Mouse (Mus musculus): ENCODE data around the gene Olfr585. TPM values are rescaled to one million over a fixed set of nuclear protein-coding genes. Genes with fewer than 3 reads are reported as not detected.

The Olfr585 gene
- polyA plus RNA-seq (2012; rRNA removed) = not detected in 2 replicates

- Histone ChIP-seq H3K4me3 (ENCODE audit: extremely low read depth, insufficient read depth, insufficient read length) (no peak within 1 kb of the TSS), H3K4me1 (ENCODE audit: control insufficient read depth, insufficient read depth, insufficient read length) (no peaks in the 10 kb centered on the region), H3K36me3 (ENCODE audit: control insufficient read depth, insufficient read depth, low read length) (no peaks in the 10 kb centered on the region), H3K27ac (ENCODE audit: insufficient read depth, low read length) (no peak within 1 kb of the TSS), H3K27me3 (ENCODE audit: control insufficient read depth, insufficient read depth, low read length) (no peaks in the 10 kb centered on the region)
- no peak for DNase-seq (ENCODE audit: low read depth in 1 of 2, low spot score in 2 of 2)
- TF ChIP-seq CTCF (IDR thresholded peaks at IDR 0.05; ENCODE audit: extremely low read depth, insufficient read depth, insufficient read length, insufficient replicate concordance) (no peak), POLR2A (IDR thresholded peaks at IDR 0.05; ENCODE audit: low read depth, low read length) (no peak)
- 90% methylated on average over 1 of the region's 1 CpGs for WGBS
These were observed at the start of gene Olfr585 for GRCm38 (mm10) chr7:103097420-103097819. Olfr585 (plus strand) TSS chr7:103097720.

GRCm38 (mm10) chr7:103051000-103051399 lies 46.5 kb upstream of the Olfr585 start, which contains the start of gene Olfr583:
Olfr583 (plus strand) TSS chr7:103051300.
- Histone ChIP-seq H3K36me3 (ENCODE audit: control insufficient read depth, insufficient read depth, low read length) (no peaks in the 10 kb centered on the region), H3K4me1 (ENCODE audit: control insufficient read depth, insufficient read depth, insufficient read length) (no peaks in the 10 kb centered on the region), H3K27me3 (ENCODE audit: control insufficient read depth, insufficient read depth, low read length) (no peaks in the 10 kb centered on the region), H3K27ac (ENCODE audit: insufficient read depth, low read length) (no peak within 1 kb of the TSS), H3K4me3 (ENCODE audit: extremely low read depth, insufficient read depth, insufficient read length) (no peak within 1 kb of the TSS)
- TF ChIP-seq CTCF (IDR thresholded peaks at IDR 0.05; ENCODE audit: extremely low read depth, insufficient read depth, insufficient read length, insufficient replicate concordance) (no peak), POLR2A (IDR thresholded peaks at IDR 0.05; ENCODE audit: low read depth, low read length) (no peak)
- 94% methylated on average over 1 of the region's 1 CpGs for WGBS
- no peak for DNase-seq (ENCODE audit: low read depth in 1 of 2, low spot score in 2 of 2)

GRCm38 (mm10) chr7:103081585-103081984 lies 15.9 kb upstream of the Olfr585 start, which contains the start of gene Olfr584:
Olfr584 (plus strand) TSS chr7:103081885.
- 78% methylated on average over 1 of the region's 1 CpGs for WGBS
- Histone ChIP-seq H3K36me3 (ENCODE audit: control insufficient read depth, insufficient read depth, low read length) (no peaks in the 10 kb centered on the region), H3K4me3 (ENCODE audit: extremely low read depth, insufficient read depth, insufficient read length) (no peak within 1 kb of the TSS), H3K27me3 (ENCODE audit: control insufficient read depth, insufficient read depth, low read length) (no peaks in the 10 kb centered on the region), H3K27ac (ENCODE audit: insufficient read depth, low read length) (no peak within 1 kb of the TSS), H3K4me1 (ENCODE audit: control insufficient read depth, insufficient read depth, insufficient read length) (no peaks in the 10 kb centered on the region)
- no peak for DNase-seq (ENCODE audit: low read depth in 1 of 2, low spot score in 2 of 2)
- TF ChIP-seq POLR2A (IDR thresholded peaks at IDR 0.05; ENCODE audit: low read depth, low read length) (no peak), CTCF (IDR thresholded peaks at IDR 0.05; ENCODE audit: extremely low read depth, insufficient read depth, insufficient read length, insufficient replicate concordance) (no peak)

- no peaks in the 10 kb centered on the region for H3K4me1 ChIP-seq (ENCODE audit: control insufficient read depth, insufficient read depth, insufficient read length)
- no peak for DNase-seq (ENCODE audit: low read depth in 1 of 2, low spot score in 2 of 2)
- no peaks in the 10 kb centered on the region for H3K27me3 ChIP-seq (ENCODE audit: control insufficient read depth, insufficient read depth, low read length)
- no peak for TF ChIP-seq POLR2A (IDR thresholded peaks at IDR 0.05; ENCODE audit: low read depth, low read length)
- no peak for TF ChIP-seq CTCF (IDR thresholded peaks at IDR 0.05; ENCODE audit: extremely low read depth, insufficient read depth, insufficient read length, insufficient replicate concordance)
- no peak overlapping the region for H3K4me3 ChIP-seq (ENCODE audit: extremely low read depth, insufficient read depth, insufficient read length)
- WGBS = 64% methylated on average over 3 of the region's 3 CpGs
- no peak overlapping the region for H3K27ac ChIP-seq (ENCODE audit: insufficient read depth, low read length)
- no peaks in the 10 kb centered on the region for H3K36me3 ChIP-seq (ENCODE audit: control insufficient read depth, insufficient read depth, low read length)
These were observed 21.9 kb downstream of the Olfr585 start for GRCm38 (mm10) chr7:103119406-103119805.

GRCm38 (mm10) chr7:103125538-103125937 lies 28.0 kb downstream of the Olfr585 start, which contains the start of gene Olfr586:
Olfr586 (minus strand) TSS chr7:103125638.
- WGBS = 88% methylated on average over 3 of the region's 3 CpGs
- TF ChIP-seq POLR2A (IDR thresholded peaks at IDR 0.05; ENCODE audit: low read depth, low read length) (no peak), CTCF (IDR thresholded peaks at IDR 0.05; ENCODE audit: extremely low read depth, insufficient read depth, insufficient read length, insufficient replicate concordance) (no peak)
- H3K4me1 ChIP-seq (ENCODE audit: control insufficient read depth, insufficient read depth, insufficient read length) = no peaks in the 10 kb centered on the region
- H3K4me3 ChIP-seq (ENCODE audit: extremely low read depth, insufficient read depth, insufficient read length) = no peak within 1 kb of the TSS
- H3K36me3 ChIP-seq (ENCODE audit: control insufficient read depth, insufficient read depth, low read length) = no peaks in the 10 kb centered on the region
- DNase-seq (ENCODE audit: low read depth in 1 of 2, low spot score in 2 of 2) = no peak
- no peaks in the 10 kb centered on the region for H3K27me3 ChIP-seq (ENCODE audit: control insufficient read depth, insufficient read depth, low read length)
- H3K27ac ChIP-seq (ENCODE audit: insufficient read depth, low read length) = no peak within 1 kb of the TSS

- no peak for DNase-seq (ENCODE audit: low read depth in 1 of 2, low spot score in 2 of 2)
- 77% methylated on average over 1 of the region's 1 CpGs for WGBS
- no peak within 1 kb of the TSS for H3K4me3 ChIP-seq (ENCODE audit: extremely low read depth, insufficient read depth, insufficient read length)
- no peaks in the 10 kb centered on the region for H3K4me1 ChIP-seq (ENCODE audit: control insufficient read depth, insufficient read depth, insufficient read length)
- H3K27ac ChIP-seq (ENCODE audit: insufficient read depth, low read length) = no peak within 1 kb of the TSS
- no peak for TF ChIP-seq POLR2A (IDR thresholded peaks at IDR 0.05; ENCODE audit: low read depth, low read length)
- TF ChIP-seq CTCF (IDR thresholded peaks at IDR 0.05; ENCODE audit: extremely low read depth, insufficient read depth, insufficient read length, insufficient replicate concordance) = no peak
- no peaks in the 10 kb centered on the region for H3K36me3 ChIP-seq (ENCODE audit: control insufficient read depth, insufficient read depth, low read length)
- no peaks in the 10 kb centered on the region for H3K27me3 ChIP-seq (ENCODE audit: control insufficient read depth, insufficient read depth, low read length)
These were observed 43.1 kb downstream of the Olfr585 start, which contains the start of gene Olfr588-ps1 for GRCm38 (mm10) chr7:103140579-103140978. Olfr588-ps1 (plus strand) TSS chr7:103140879.

Other genes starting within 250 kb of the Olfr585 start
- not detected in 2 replicates for gene Olfr566, start 239.0 kb upstream of the Olfr585 start, polyA plus RNA-seq (2012; rRNA removed)
- not detected in 2 replicates for gene Olfr568, start 220.6 kb upstream of the Olfr585 start, polyA plus RNA-seq (2012; rRNA removed)
- not detected in 2 replicates for gene Olfr569, start 206.8 kb upstream of the Olfr585 start, polyA plus RNA-seq (2012; rRNA removed)
- gene Olfr570, start 203.1 kb upstream of the Olfr585 start, polyA plus RNA-seq (2012; rRNA removed) = not detected in 2 replicates
- gene Olfr571, start 180.2 kb upstream of the Olfr585 start, polyA plus RNA-seq (2012; rRNA removed) = not detected in 2 replicates
- gene Olfr572, start 173.3 kb upstream of the Olfr585 start, polyA plus RNA-seq (2012; rRNA removed) = not detected in 2 replicates
- not detected in 2 replicates for gene Olfr573-ps1, start 155.1 kb upstream of the Olfr585 start, polyA plus RNA-seq (2012; rRNA removed)
- gene Olfr574, start 149.3 kb upstream of the Olfr585 start, polyA plus RNA-seq (2012; rRNA removed) = not detected in 2 replicates
- gene Olfr575, start 138.9 kb upstream of the Olfr585 start, polyA plus RNA-seq (2012; rRNA removed) = not detected in 2 replicates
- not detected in 2 replicates for gene Olfr576, start 135.1 kb upstream of the Olfr585 start, polyA plus RNA-seq (2012; rRNA removed)
- gene Olfr577, start 121.8 kb upstream of the Olfr585 start, polyA plus RNA-seq (2012; rRNA removed) = not detected in 2 replicates
- gene Olfr578, start 108.4 kb upstream of the Olfr585 start, polyA plus RNA-seq (2012; rRNA removed) = not detected in 2 replicates
- not detected in 2 replicates for gene Olfr582, start 59.7 kb upstream of the Olfr585 start, polyA plus RNA-seq (2012; rRNA removed)
- not detected in 2 replicates for gene Olfr583, start 46.4 kb upstream of the Olfr585 start, polyA plus RNA-seq (2012; rRNA removed)
- not detected in 2 replicates for gene Olfr584, start 15.8 kb upstream of the Olfr585 start, polyA plus RNA-seq (2012; rRNA removed)
- gene Olfr586, start 27.9 kb downstream of the Olfr585 start, polyA plus RNA-seq (2012; rRNA removed) = not detected in 2 replicates
- not detected in 2 replicates for gene Olfr588-ps1, start 43.2 kb downstream of the Olfr585 start, polyA plus RNA-seq (2012; rRNA removed)
- not detected in 2 replicates for gene Olfr589, start 58.6 kb downstream of the Olfr585 start, polyA plus RNA-seq (2012; rRNA removed)
- gene Olfr591, start 80.6 kb downstream of the Olfr585 start, polyA plus RNA-seq (2012; rRNA removed) = not detected in 2 replicates
- gene Olfr592, start 87.1 kb downstream of the Olfr585 start, polyA plus RNA-seq (2012; rRNA removed) = not detected in 2 replicates
- gene Olfr593, start 114.1 kb downstream of the Olfr585 start, polyA plus RNA-seq (2012; rRNA removed) = not detected in 2 replicates
- gene Olfr594, start 119.3 kb downstream of the Olfr585 start, polyA plus RNA-seq (2012; rRNA removed) = not detected in 2 replicates
- gene Usp17ld, start 154.8 kb downstream of the Olfr585 start, polyA plus RNA-seq (2012; rRNA removed) = not detected in 2 replicates
- not detected in 2 replicates for gene Olfr596, start 207.9 kb downstream of the Olfr585 start, polyA plus RNA-seq (2012; rRNA removed)
- not detected in 2 replicates for gene Olfr597, start 218.6 kb downstream of the Olfr585 start, polyA plus RNA-seq (2012; rRNA removed)
- not detected in 2 replicates for gene Olfr598, start 225.8 kb downstream of the Olfr585 start, polyA plus RNA-seq (2012; rRNA removed)
- gene Olfr599, start 238.2 kb downstream of the Olfr585 start, polyA plus RNA-seq (2012; rRNA removed) = not detected in 2 replicates

Data from spleen, adult 2 months (tissue).